Mouse (Mus musculus) embryonic fibroblast, embryonic 13.5 days (primary cell): ENCODE data around the gene Fam171a1.

ENCODE experiments used
- CTCF ChIP-seq: IDR thresholded peaks from 2 replicates; pipeline ENCODE4 v1.5.1; 2011; ENCODE audit warnings: mild to moderate bottlenecking, control low read depth, low read length, moderate library complexity, borderline replicate concordance; ENCODE audit not compliant: insufficient read depth
- POLR2A ChIP-seq: IDR thresholded peaks from 2 replicates; pipeline ENCODE4 v1.6.1; 2011; ENCODE audit warnings: low read depth, mild to moderate bottlenecking, control low read depth, low read length, moderate library complexity

DNA sequence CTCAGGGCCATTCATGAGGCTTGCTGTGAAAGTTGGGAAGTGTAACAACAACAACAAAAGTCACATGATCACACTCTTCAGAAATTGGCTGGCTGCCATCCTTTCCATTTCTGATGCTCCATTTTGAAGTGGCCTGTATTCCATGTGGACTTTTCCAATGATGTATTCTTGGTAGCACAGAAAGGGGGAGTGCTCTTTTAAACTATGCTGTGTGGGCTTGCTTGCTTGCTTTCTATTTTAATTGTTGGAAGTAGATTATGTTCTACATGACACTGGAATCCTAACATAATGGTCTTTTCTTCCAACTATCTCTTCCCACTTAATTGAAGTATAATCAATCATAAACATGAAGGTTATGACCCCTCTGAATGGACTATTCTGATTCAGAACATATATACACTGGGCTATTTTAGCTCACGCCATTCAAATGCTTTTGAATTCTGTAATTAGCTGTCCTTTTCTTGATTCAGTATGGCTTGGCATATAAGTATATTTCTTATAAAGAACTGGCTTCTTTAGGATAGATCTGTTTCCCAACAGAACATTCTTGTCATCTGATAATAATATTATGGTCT, 40.2 kb downstream of the Fam171a1 start:
- TF ChIP-seq CTCF (no peak), POLR2A (no peak)
